In genomic region chr9:119981183-119982179, GRCm38 (mm10) we compare ENCODE assay signal across 8 mouse cellular contexts. TPM values are rescaled to one million over a fixed set of nuclear protein-coding genes. Genes with fewer than 3 reads are reported as not detected.
DNase-seq lines count a peak whose midpoint lies in the region; ATAC-seq and TF ChIP-seq lines count a peak whose summit lies in the region.

No protein-coding gene starts in this region.

- peak; percentile 65 for TF ChIP-seq EP300 in CH12.LX (IDR thresholded peaks at IDR 0.05; ENCODE audit: low read length)

- peaks cover 6% of the 10 kb centered on the region for H3K27me3 ChIP-seq in CH12.LX (replicated peaks)
- H3K27me3 ChIP-seq in embryonic facial prominence, embryonic 15.5 days: no peaks in the 10 kb centered on the region
- no peaks in the 10 kb centered on the region for H3K27me3 ChIP-seq in heart, embryonic 15.5 days
- no peaks in the 10 kb centered on the region for H3K27me3 ChIP-seq in kidney, postnatal 0 days (ENCODE audit: insufficient read depth, low read length)

- in situ Hi-C loops in CH12.LX (cut with MboI; ENCODE audit: low pct_ligation_motif_present, low pct_unique_long_range_greater_than_20kb, low sequenced_read_pairs): no loop called here

- H3K4me1 ChIP-seq in CH12.LX (ENCODE audit: control insufficient read depth in 1 of 2, insufficient read depth in 2 of 2): peaks cover 17 to 54% of the 10 kb centered on the region in 2 experiments
- peaks cover 86% of the 10 kb centered on the region for H3K4me1 ChIP-seq in embryonic facial prominence, embryonic 15.5 days
- H3K4me1 ChIP-seq in heart, embryonic 15.5 days (replicated peaks): peaks cover 76% of the 10 kb centered on the region
- H3K4me1 ChIP-seq in kidney, postnatal 0 days (replicated peaks; ENCODE audit: insufficient read depth, low read length): peaks cover 58% of the 10 kb centered on the region

- peak overlapping the region; percentile 86 for H3K27ac ChIP-seq in CH12.LX (ENCODE audit: insufficient read depth, low read depth)
- H3K27ac ChIP-seq in embryonic facial prominence, embryonic 15.5 days (replicated peaks): peak overlapping the region; percentile 89
- H3K27ac ChIP-seq in heart, embryonic 15.5 days: peak overlapping the region; percentile 98
- peak overlapping the region; percentile 96 for H3K27ac ChIP-seq in kidney, postnatal 0 days

- no peak for TF ChIP-seq RAD21 in CH12.LX (IDR thresholded peaks at IDR 0.05; ENCODE audit: low read depth, low read length)

- H3K9me3 ChIP-seq in CH12.LX (replicated peaks; ENCODE audit: low read length): no peaks in the 10 kb centered on the region
- H3K9me3 ChIP-seq in embryonic facial prominence, embryonic 15.5 days (replicated peaks): no peaks in the 10 kb centered on the region
- H3K9me3 ChIP-seq in heart, embryonic 15.5 days (replicated peaks): no peaks in the 10 kb centered on the region
- no peaks in the 10 kb centered on the region for H3K9me3 ChIP-seq in kidney, postnatal 0 days (replicated peaks; ENCODE audit: low read length)

- peak; percentile 68; the same call in 1 of the 2 replicates for TF ChIP-seq POLR2A in CH12.LX (IDR thresholded peaks at IDR 0.05; ENCODE audit: low read depth, low read length)

- dilution Hi-C loops in CH12.LX (cut with MboI; ENCODE audit: extremely low pct_ligation_motif_present, extremely low pct_unique_long_range_greater_than_20kb, low sequenced_read_pairs): no loop called here

- ATAC-seq in embryonic facial prominence, embryonic 15.5 days (ENCODE audit: insufficient number of reproducible peaks, low FRiP score, low TSS enrichment, low read depth): no peak
- peak; percentile 68 for ATAC-seq in heart, embryonic 15.5 days (replicated peaks; ENCODE audit: insufficient number of reproducible peaks, insufficient read depth, low FRiP score, low read depth)
- ATAC-seq in kidney, postnatal 0 days (replicated peaks; ENCODE audit: low FRiP score, low read depth): peak; percentile 25

- H3K36me3 ChIP-seq in CH12.LX (replicated peaks in 1 of 2; ENCODE audit: control insufficient read depth in 1 of 2, insufficient read depth in 1 of 2, low read length in 1 of 2): no peaks in the 10 kb centered on the region
- no peaks in the 10 kb centered on the region for H3K36me3 ChIP-seq in embryonic facial prominence, embryonic 15.5 days
- H3K36me3 ChIP-seq in heart, embryonic 15.5 days: no peaks in the 10 kb centered on the region
- no peaks in the 10 kb centered on the region for H3K36me3 ChIP-seq in kidney, postnatal 0 days (ENCODE audit: insufficient read depth, low read length)

- peak; percentile 87 for DNase-seq in CH12.LX (ENCODE audit: extremely low read depth)
- peak; percentile 62 to 67 for DNase-seq in adrenal gland, adult 18-20 months (ENCODE audit: low spot score in 2 of 2)
- DNase-seq in kidney, postnatal 0 days (ENCODE audit: low spot score): peak; percentile 93
- peak; percentile 92 for DNase-seq in lung, postnatal 10 days
- peak; percentile 26 for DNase-seq in ovary, postnatal 10 days (ENCODE audit: low spot score)
- peak; percentile 57 for DNase-seq in urinary bladder, postnatal 25 days (ENCODE audit: low spot score)

- peaks cover 28% of the 10 kb centered on the region for H3K79me2 ChIP-seq in CH12.LX (replicated peaks; ENCODE audit: control insufficient read depth, extremely low read depth, insufficient read depth, poor library complexity, severe bottlenecking)

- WGBS in embryonic facial prominence, embryonic 15.5 days: 2% methylated on average over 16 of the region's 16 CpGs
- 1% methylated on average over 16 of the region's 16 CpGs for WGBS in heart, embryonic 15.5 days
- 5% methylated on average over 16 of the region's 16 CpGs for WGBS in kidney, postnatal 0 days

- H3K4me2 ChIP-seq in CH12.LX (ENCODE audit: insufficient read depth, low read depth, poor library complexity, severe bottlenecking): peak overlapping the region; percentile 89
- H3K4me2 ChIP-seq in embryonic facial prominence, embryonic 15.5 days (replicated peaks): peak overlapping the region; percentile 95
- H3K4me2 ChIP-seq in heart, embryonic 15.5 days: peak overlapping the region; percentile 96
- H3K4me2 ChIP-seq in kidney, postnatal 0 days (ENCODE audit: low read length): peak overlapping the region; percentile 91

- H3K4me3 ChIP-seq in CH12.LX (replicated peaks in 1 of 3; ENCODE audit: low read depth in 2 of 3, low read length in 2 of 3, poor library complexity in 1 of 3): peak overlapping the region; percentile 71 to 79 (median 73)
- H3K4me3 ChIP-seq in embryonic facial prominence, embryonic 15.5 days (replicated peaks): peak overlapping the region; percentile 67
- peak overlapping the region; percentile 89 for H3K4me3 ChIP-seq in heart, embryonic 15.5 days
- peak overlapping the region; percentile 84 for H3K4me3 ChIP-seq in kidney, postnatal 0 days (replicated peaks; ENCODE audit: low read depth, low read length)

- peak overlapping the region; percentile 83 for H3K9ac ChIP-seq in CH12.LX (ENCODE audit: insufficient read depth, low read depth)
- peak overlapping the region; percentile 21 for H3K9ac ChIP-seq in embryonic facial prominence, embryonic 15.5 days
- H3K9ac ChIP-seq in heart, embryonic 15.5 days: peak overlapping the region; percentile 48
- H3K9ac ChIP-seq in kidney, postnatal 0 days (ENCODE audit: low read depth, low read length): peak overlapping the region; percentile 28

- no peak for TF ChIP-seq CTCF in CH12.LX (conservative IDR thresholded peaks at IDR 0.05 in 1 of 2, IDR thresholded peaks at IDR 0.05 in 1 of 2; ENCODE audit: low read depth in 2 of 2, low read length in 2 of 2)
- 0 out of 2 replicates have a peak, but pooled peaks have one; percentile 13 for TF ChIP-seq CTCF in kidney, postnatal 0 days (IDR thresholded peaks at IDR 0.05; ENCODE audit: low read depth)

TF ChIP-seq in CH12.LX, 34 proteins besides CTCF, POLR2A, EP300 and RAD21 (continues in another document):
- TF ChIP-seq BHLHE40 (IDR thresholded peaks at IDR 0.05; ENCODE audit: low read depth, low read length) (peak; percentile 58), HCFC1 (IDR thresholded peaks at IDR 0.05; ENCODE audit: low read depth, low read length) (peak; percentile 4; the same call in 1 of the 2 replicates), ZMIZ1 (IDR thresholded peaks at IDR 0.05; ENCODE audit: low read depth, low read length) (peak; percentile 18; the same call in 1 of the 2 replicates), PAX5 (IDR thresholded peaks at IDR 0.05; ENCODE audit: low read length) (no peak), JUND (conservative IDR thresholded peaks at IDR 0.05; ENCODE audit: low read depth, low read length) (0 out of 2 replicates have a peak, but pooled peaks have one; percentile 19), MAZ (IDR thresholded peaks at IDR 0.05; ENCODE audit: low read depth, low read length) (no peak), MAFK (IDR thresholded peaks at IDR 0.05; ENCODE audit: insufficient replicate concordance, low read length) (no peak), ELF1 (IDR thresholded peaks at IDR 0.05; ENCODE audit: low read depth, low read length) (peak; percentile 89), UBTF (IDR thresholded peaks at IDR 0.05; ENCODE audit: low read depth, low read length) (no peak), USF1 (IDR thresholded peaks at IDR 0.05; ENCODE audit: low read depth, low read length) (no peak), MXI1 (IDR thresholded peaks at IDR 0.05; ENCODE audit: low read depth, low read length) (peak; percentile 15), E2F4 (IDR thresholded peaks at IDR 0.05; ENCODE audit: insufficient replicate concordance, low read depth, low read length) (no peak), ZKSCAN1 (IDR thresholded peaks at IDR 0.05; ENCODE audit: borderline replicate concordance, low read depth, low read length) (no peak), MEF2A (IDR thresholded peaks at IDR 0.05; ENCODE audit: borderline replicate concordance, low read depth, low read length) (peak; percentile 61; the same call in 1 of the 2 replicates)

RNA-seq across cellular contexts. Expression of gene Csrnp1, which starts 3.0 kb away (rescaled TPM):
- total RNA-seq in CH12.LX (2012; rRNA removed): 15.5 and 15.7 TPM in 2 replicates
- total RNA-seq in CH12.LX (2014; rRNA removed): 5.7 and 8.6 TPM in 2 replicates
- 7.8 and 8.1 TPM in 2 replicates for polyA plus RNA-seq in CH12.LX (2012; ENCODE audit: insufficient read length, low read depth)
- 10 to 100 TPM; 13.8 to 19.3 TPM for total RNA-seq in adrenal gland, adult 18-20 months (2021)
- 5.7 and 6.7 TPM in 2 replicates for polyA plus RNA-seq in embryonic facial prominence, embryonic 15.5 days (2015; fragmentation: Nextera tagmentation; extraction: Ambion mirVana)
- polyA plus RNA-seq in heart, embryonic 15.5 days (2015; fragmentation: Nextera tagmentation; extraction: Ambion mirVana): 6.9 and 8.2 TPM in 2 replicates
- polyA plus RNA-seq in kidney, postnatal 0 days (2015; fragmentation: Nextera tagmentation; extraction: Ambion mirVana): 4.8 and 7.8 TPM in 2 replicates

RNA-seq across cellular contexts. Expression of gene Xirp1, which starts 41.9 kb away (rescaled TPM):
- total RNA-seq in CH12.LX (2012; rRNA removed): not detected in 2 replicates
- total RNA-seq in CH12.LX (2014; rRNA removed): not detected in 2 replicates
- polyA plus RNA-seq in CH12.LX (2012; ENCODE audit: insufficient read length, low read depth): not detected in 2 replicates
- total RNA-seq in adrenal gland, adult 18-20 months (2021): under 1 TPM in 1 of 2 experiments, not detected in 1; 0.80 TPM
- 2.6 and 3.6 TPM in 2 replicates for polyA plus RNA-seq in embryonic facial prominence, embryonic 15.5 days (2015; fragmentation: Nextera tagmentation; extraction: Ambion mirVana)
- 45.2 and 51.0 TPM in 2 replicates for polyA plus RNA-seq in heart, embryonic 15.5 days (2015; fragmentation: Nextera tagmentation; extraction: Ambion mirVana)
- 0.04 and 0.16 TPM in 2 replicates for polyA plus RNA-seq in kidney, postnatal 0 days (2015; fragmentation: Nextera tagmentation; extraction: Ambion mirVana)

RNA-seq across cellular contexts. Expression of gene Ttc21a, which starts 44.1 kb away (rescaled TPM):
- total RNA-seq in CH12.LX (2012; rRNA removed) (0.13 and 0.21 TPM in 2 replicates), CH12.LX (2014; rRNA removed) (0.19 TPM in 1 of 2 replicates, not detected in the other)
- polyA plus RNA-seq in CH12.LX (2012; ENCODE audit: insufficient read length, low read depth): 0.47 and 0.48 TPM in 2 replicates
- under 1 TPM in 1 of 2 experiments, not detected in 1; 0.43 TPM for total RNA-seq in adrenal gland, adult 18-20 months (2021)
- polyA plus RNA-seq in embryonic facial prominence, embryonic 15.5 days (2015; fragmentation: Nextera tagmentation; extraction: Ambion mirVana): 1.5 and 2.6 TPM in 2 replicates
- 0.08 and 0.29 TPM in 2 replicates for polyA plus RNA-seq in heart, embryonic 15.5 days (2015; fragmentation: Nextera tagmentation; extraction: Ambion mirVana)
- 0.03 and 0.06 TPM in 2 replicates for polyA plus RNA-seq in kidney, postnatal 0 days (2015; fragmentation: Nextera tagmentation; extraction: Ambion mirVana)

RNA-seq across cellular contexts. Expression of gene Gorasp1, which starts 44.1 kb away (rescaled TPM):
- 10.9 and 12.6 TPM in 2 replicates for total RNA-seq in CH12.LX (2012; rRNA removed)
- total RNA-seq in CH12.LX (2014; rRNA removed): 8.7 TPM in 2 replicates
- polyA plus RNA-seq in CH12.LX (2012; ENCODE audit: insufficient read length, low read depth): 8.6 and 9.2 TPM in 2 replicates
- 10 to 100 TPM; 20.7 to 23.0 TPM for total RNA-seq in adrenal gland, adult 18-20 months (2021)
- 32.5 and 32.6 TPM in 2 replicates for polyA plus RNA-seq in embryonic facial prominence, embryonic 15.5 days (2015; fragmentation: Nextera tagmentation; extraction: Ambion mirVana)
- polyA plus RNA-seq in heart, embryonic 15.5 days (2015; fragmentation: Nextera tagmentation; extraction: Ambion mirVana): 16.6 and 24.3 TPM in 2 replicates
- polyA plus RNA-seq in kidney, postnatal 0 days (2015; fragmentation: Nextera tagmentation; extraction: Ambion mirVana): 18.3 and 19.1 TPM in 2 replicates

Comparison
In these comparisons a context has a peak if more than half of its experiments do, and no peak if none do; other contexts are left out.
1. DNase-seq: peak in every context shown above with its lines; median percentile 93 in kidney, postnatal 0 days; 92 in lung, postnatal 10 days; 87 in CH12.LX; 64 in adrenal gland, adult 18-20 months; 57 in urinary bladder, postnatal 25 days; 26 in ovary, postnatal 10 days.
2. H3K9ac ChIP-seq: peak in every context shown above with its lines; median percentile 83 in CH12.LX; 48 in heart, embryonic 15.5 days; 28 in kidney, postnatal 0 days; 21 in embryonic facial prominence, embryonic 15.5 days.
3. RNA of gene Xirp1, which starts 41.9 kb away (polyA plus RNA-seq): 45.2 to 51.0 TPM in heart, embryonic 15.5 days; 2.6 to 3.6 TPM in embryonic facial prominence, embryonic 15.5 days, 0.04 to 0.16 TPM in kidney, postnatal 0 days and not detected in CH12.LX; every median in the first group is over 10 times any median in the second.
4. Peak in every context shown above with its lines, with median percentiles within 50 percentile points of each other: H3K27ac ChIP-seq, H3K4me2 ChIP-seq and H3K4me3 ChIP-seq.